Mouse (Mus musculus): ENCODE measurements at regions not wholly inside any gene's neighbourhood (a gene's known extent, or its start where the extent isn't known, plus 50 kb on each side); places are given as distances from the start of the nearest gene placed in this dataset.

GRCm38 (mm10) chr12:27471557-27471956 lies 129.2 kb upstream of the Sox11 start:
- Histone ChIP-seq H3K4me2 (no peak overlapping the region), H3K27me3 (no peaks in the 10 kb centered on the region), H3K27ac (no peak overlapping the region), H3K36me3 (no peaks in the 10 kb centered on the region), H3K4me3 (no peak overlapping the region), H3K4me1 (replicated peaks) (no peaks in the 10 kb centered on the region), H3K9me3 (replicated peaks) (no peaks in the 10 kb centered on the region), H3K9ac (no peak overlapping the region)
- ATAC-seq (replicated peaks; ENCODE audit: insufficient number of reproducible peaks, insufficient read depth, low FRiP score, low read depth), result no peak
- 22% methylated on average over 5 of the region's 5 CpGs for WGBS

GRCm38 (mm10) chr12:27470346-27470745 lies 128.0 kb upstream of the Sox11 start:
- Histone ChIP-seq H3K36me3 (no peaks in the 10 kb centered on the region), H3K27ac (no peak overlapping the region), H3K9ac (no peak overlapping the region), H3K4me1 (replicated peaks) (no peaks in the 10 kb centered on the region), H3K27me3 (no peaks in the 10 kb centered on the region), H3K4me3 (no peak overlapping the region), H3K9me3 (replicated peaks) (no peaks in the 10 kb centered on the region), H3K4me2 (no peak overlapping the region)
- ATAC-seq (replicated peaks; ENCODE audit: insufficient number of reproducible peaks, insufficient read depth, low FRiP score, low read depth), result no peak

GRCm38 (mm10) chr12:27468782-27469181 lies 126.4 kb upstream of the Sox11 start:
- 75% methylated on average over 1 of the region's 1 CpGs for WGBS

GRCm38 (mm10) chr12:27468141-27468540 lies 125.8 kb upstream of the Sox11 start:
- no peak for ATAC-seq (replicated peaks; ENCODE audit: insufficient number of reproducible peaks, insufficient read depth, low FRiP score, low read depth)
- H3K27ac ChIP-seq, result no peak overlapping the region
- no peaks in the 10 kb centered on the region for H3K27me3 ChIP-seq
- WGBS, result 81% methylated on average over 3 of the region's 3 CpGs
- H3K4me3 ChIP-seq, result no peak overlapping the region
- no peak overlapping the region for H3K9ac ChIP-seq
- no peaks in the 10 kb centered on the region for H3K4me1 ChIP-seq (replicated peaks)
- no peaks in the 10 kb centered on the region for H3K9me3 ChIP-seq (replicated peaks)
- H3K36me3 ChIP-seq, result no peaks in the 10 kb centered on the region
- H3K4me2 ChIP-seq, result no peak overlapping the region

More at GRCm38 (mm10) chr12:27468782-27469181, 126.4 kb upstream of the Sox11 start:
- Histone ChIP-seq H3K4me3 (no peak overlapping the region), H3K27ac (no peak overlapping the region), H3K9ac (no peak overlapping the region), H3K27me3 (no peaks in the 10 kb centered on the region), H3K9me3 (replicated peaks) (no peaks in the 10 kb centered on the region), H3K4me1 (replicated peaks) (no peaks in the 10 kb centered on the region), H3K36me3 (no peaks in the 10 kb centered on the region), H3K4me2 (no peak overlapping the region)
- ATAC-seq (replicated peaks; ENCODE audit: insufficient number of reproducible peaks, insufficient read depth, low FRiP score, low read depth), result no peak

- Histone ChIP-seq H3K4me3 (no peak overlapping the region), H3K9ac (no peak overlapping the region), H3K36me3 (no peaks in the 10 kb centered on the region), H3K27me3 (no peaks in the 10 kb centered on the region), H3K4me1 (replicated peaks) (no peaks in the 10 kb centered on the region), H3K4me2 (no peak overlapping the region), H3K9me3 (replicated peaks) (no peaks in the 10 kb centered on the region), H3K27ac (no peak overlapping the region)
- no peak for ATAC-seq (replicated peaks; ENCODE audit: insufficient number of reproducible peaks, insufficient read depth, low FRiP score, low read depth)
- 41% methylated on average over 3 of the region's 3 CpGs for WGBS
These were observed 123.3 kb upstream of the Sox11 start for GRCm38 (mm10) chr12:27465499-27466150.

GRCm38 (mm10) chr12:27458674-27459073 lies 116.3 kb upstream of the Sox11 start:
- Histone ChIP-seq H3K27ac (no peak overlapping the region), H3K27me3 (no peaks in the 10 kb centered on the region), H3K9ac (no peak overlapping the region), H3K4me2 (no peak overlapping the region), H3K4me3 (no peak overlapping the region), H3K36me3 (no peaks in the 10 kb centered on the region), H3K4me1 (replicated peaks) (no peaks in the 10 kb centered on the region), H3K9me3 (replicated peaks) (no peaks in the 10 kb centered on the region)
- 67% methylated on average over 4 of the region's 4 CpGs for WGBS
- no peak for ATAC-seq (replicated peaks; ENCODE audit: insufficient number of reproducible peaks, insufficient read depth, low FRiP score, low read depth)

GRCm38 (mm10) chr12:27437661-27438345 lies 95.4 kb upstream of the Sox11 start:
- no peak overlapping the region for H3K9ac ChIP-seq
- H3K4me1 ChIP-seq (replicated peaks), result no peaks in the 10 kb centered on the region
- no peak for ATAC-seq (replicated peaks; ENCODE audit: insufficient number of reproducible peaks, insufficient read depth, low FRiP score, low read depth)
- no peaks in the 10 kb centered on the region for H3K27me3 ChIP-seq
- 59% methylated on average over 6 of the region's 6 CpGs for WGBS
- H3K4me2 ChIP-seq, result no peak overlapping the region
- no peaks in the 10 kb centered on the region for H3K36me3 ChIP-seq
- no peak overlapping the region for H3K4me3 ChIP-seq
- no peaks in the 10 kb centered on the region for H3K9me3 ChIP-seq (replicated peaks)
- H3K27ac ChIP-seq, result no peak overlapping the region

DNA sequence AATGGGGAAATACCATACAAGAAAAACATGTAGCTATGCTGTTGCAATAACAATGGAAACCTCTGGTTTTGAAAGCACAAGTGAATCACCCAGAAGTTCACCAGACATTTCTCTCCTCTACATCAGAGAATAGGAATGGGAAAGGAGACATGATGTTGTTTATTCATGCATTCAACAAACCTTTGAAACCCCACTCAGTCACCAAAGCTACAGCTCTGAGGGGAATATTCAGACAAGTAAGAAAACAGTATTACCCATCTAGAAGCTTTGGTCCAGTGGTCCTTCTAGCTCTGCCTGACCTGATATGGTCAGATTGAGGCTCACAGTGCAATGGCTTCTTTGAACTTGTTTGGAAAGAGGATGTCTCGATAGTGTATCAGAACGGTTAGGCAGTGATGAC lies 89.0 kb upstream of the Sox11 start:
- H3K9me3 ChIP-seq (replicated peaks), result no peaks in the 10 kb centered on the region
- 80% methylated on average over 2 of the region's 2 CpGs for WGBS
- no peak overlapping the region for H3K4me2 ChIP-seq
- H3K27ac ChIP-seq, result no peak overlapping the region
- H3K4me1 ChIP-seq (replicated peaks), result no peaks in the 10 kb centered on the region
- H3K27me3 ChIP-seq, result no peaks in the 10 kb centered on the region
- no peak overlapping the region for H3K9ac ChIP-seq
- H3K4me3 ChIP-seq, result no peak overlapping the region
- no peak for ATAC-seq (replicated peaks; ENCODE audit: insufficient number of reproducible peaks, insufficient read depth, low FRiP score, low read depth)
- H3K36me3 ChIP-seq, result no peaks in the 10 kb centered on the region

GRCm38 (mm10) chr12:27417387-27418009 lies 75.1 kb upstream of the Sox11 start:
- Histone ChIP-seq H3K36me3 (no peaks in the 10 kb centered on the region), H3K4me1 (replicated peaks) (no peaks in the 10 kb centered on the region), H3K9me3 (replicated peaks) (no peaks in the 10 kb centered on the region), H3K27me3 (no peaks in the 10 kb centered on the region), H3K9ac (no peak overlapping the region), H3K27ac (no peak overlapping the region), H3K4me2 (no peak overlapping the region), H3K4me3 (no peak overlapping the region)
- WGBS, result 75% methylated on average over 8 of the region's 8 CpGs
- ATAC-seq (replicated peaks; ENCODE audit: insufficient number of reproducible peaks, insufficient read depth, low FRiP score, low read depth), result no peak

DNA sequence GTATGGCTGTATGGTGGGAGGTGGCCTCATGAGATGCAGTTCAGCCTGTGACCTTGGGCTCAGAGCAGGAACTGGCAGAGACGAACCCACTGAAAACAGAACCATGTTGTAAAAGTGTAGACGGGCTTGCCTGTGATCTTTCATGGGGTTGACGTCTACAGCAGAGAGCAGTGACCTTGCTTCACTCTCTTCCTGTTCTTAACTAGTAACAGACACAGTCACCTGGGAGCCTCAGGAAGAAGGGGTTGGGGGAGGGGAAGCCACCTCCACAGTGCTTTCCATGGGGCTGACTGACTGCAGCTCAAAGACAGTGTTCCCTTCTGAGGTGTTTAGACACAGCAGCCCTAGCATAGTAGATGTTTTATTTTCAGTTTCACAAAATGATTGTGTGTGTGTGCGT lies 68.2 kb upstream of the Sox11 start:
- 39% methylated on average over 4 of the region's 4 CpGs for whole genome bisulfite sequencing
- Histone ChIP-seq H3K4me3 (no peak overlapping the region), H3K9me3 (replicated peaks) (no peaks in the 10 kb centered on the region), H3K36me3 (no peaks in the 10 kb centered on the region), H3K9ac (no peak overlapping the region), H3K27ac (no peak overlapping the region), H3K4me1 (replicated peaks) (no peaks in the 10 kb centered on the region), H3K4me2 (no peak overlapping the region), H3K27me3 (no peaks in the 10 kb centered on the region)
- ATAC-seq (replicated peaks; ENCODE audit: insufficient number of reproducible peaks, insufficient read depth, low FRiP score, low read depth), result no peak

DNA sequence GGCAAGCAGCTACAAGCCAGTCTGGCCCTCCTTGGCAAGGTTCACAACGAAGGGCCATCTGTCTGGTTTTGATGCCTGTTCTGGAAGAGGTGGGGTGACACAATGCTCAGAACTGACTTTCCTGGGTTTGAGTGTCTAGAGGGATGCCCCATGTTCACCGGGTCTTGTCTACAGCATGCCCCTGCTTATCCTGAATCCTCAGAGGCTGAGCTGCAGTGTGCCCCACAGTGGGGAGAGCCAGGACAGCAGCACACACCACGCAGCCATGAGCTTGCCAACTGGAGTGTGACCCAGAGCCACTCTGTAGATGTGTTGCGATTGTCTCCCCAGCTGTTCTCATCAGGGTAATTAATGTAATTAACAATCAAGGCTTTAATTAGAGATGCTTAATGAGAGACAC lies 66.1 kb upstream of the Sox11 start:
- Histone ChIP-seq H3K9me3 (replicated peaks) (no peaks in the 10 kb centered on the region), H3K27ac (no peak overlapping the region), H3K36me3 (no peaks in the 10 kb centered on the region), H3K27me3 (no peaks in the 10 kb centered on the region), H3K4me2 (no peak overlapping the region), H3K4me1 (replicated peaks) (no peaks in the 10 kb centered on the region), H3K4me3 (no peak overlapping the region), H3K9ac (no peak overlapping the region)
- WGBS, result 69% methylated on average over 4 of the region's 4 CpGs
- no peak for ATAC-seq (replicated peaks; ENCODE audit: insufficient number of reproducible peaks, insufficient read depth, low FRiP score, low read depth)

DNA sequence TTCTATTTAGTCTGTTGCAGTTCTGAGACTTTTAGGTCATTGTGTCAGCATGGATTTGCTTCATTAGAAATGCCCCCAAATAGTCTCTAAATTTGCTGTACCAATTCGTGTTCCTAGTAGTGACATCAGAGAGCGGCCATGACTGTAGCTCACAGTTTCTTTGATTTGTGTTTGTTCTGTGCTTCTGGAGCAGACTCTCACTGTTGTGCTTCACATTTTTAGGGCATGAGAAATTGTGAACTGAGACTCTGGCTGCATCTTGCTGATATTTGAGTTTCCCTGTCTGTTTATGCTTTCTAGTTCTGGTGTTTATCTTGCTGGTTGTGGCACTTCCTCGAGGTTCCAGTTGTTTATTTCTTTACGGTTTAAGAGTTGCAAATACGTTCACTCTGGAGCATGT lies 57.0 kb upstream of the Sox11 start:
- H3K9ac ChIP-seq, result no peak overlapping the region
- no peak for ATAC-seq (replicated peaks; ENCODE audit: insufficient number of reproducible peaks, insufficient read depth, low FRiP score, low read depth)
- 73% methylated on average over 5 of the region's 5 CpGs for WGBS
- H3K9me3 ChIP-seq (replicated peaks), result no peaks in the 10 kb centered on the region
- H3K27me3 ChIP-seq, result no peaks in the 10 kb centered on the region
- H3K4me2 ChIP-seq, result no peak overlapping the region
- H3K4me3 ChIP-seq, result no peak overlapping the region
- H3K36me3 ChIP-seq, result no peaks in the 10 kb centered on the region
- H3K27ac ChIP-seq, result no peak overlapping the region
- no peaks in the 10 kb centered on the region for H3K4me1 ChIP-seq (replicated peaks)
